Mouse (Mus musculus): ENCODE measurements around the gene Rfx7. TPM values are rescaled to one million over a fixed set of nuclear protein-coding genes. Genes with fewer than 3 reads are reported as not detected.

Gene Rfx7
- total RNA-seq, 2 experiments from 2014 or later: 18.9 to 19.2 TPM

- H3K4me3 ChIP-seq: no peak overlapping the region
- no peak for DNase-seq
- TF ChIP-seq CTCF (IDR thresholded peaks at IDR 0.05): no peak
- H3K27ac ChIP-seq: no peak overlapping the region
- intact Hi-C loops (cut with DNase I): no loop called here
Measured at GRCm38 (mm10) chr9:72520849-72521248, 11.2 kb upstream of the Rfx7 start.

DNA sequence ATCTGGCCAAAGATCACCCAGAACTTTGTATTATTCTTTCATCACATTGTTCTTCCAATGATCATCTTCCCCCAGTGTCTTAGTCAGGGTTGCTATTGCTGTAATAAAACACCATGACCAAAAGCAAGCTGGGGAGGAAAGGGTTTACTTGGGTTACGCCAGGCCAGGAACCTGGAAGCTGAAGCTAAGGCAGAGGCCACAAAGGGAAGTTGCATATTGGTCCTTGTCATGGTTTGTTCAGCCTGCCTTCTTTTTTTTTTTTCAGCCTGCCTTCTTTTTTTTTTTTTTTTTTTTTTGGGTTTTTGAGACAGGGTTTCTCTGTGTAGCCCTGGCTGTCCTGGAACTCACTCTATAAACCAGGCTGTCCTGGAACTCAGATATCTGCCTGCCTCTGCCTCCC is 5.9 kb upstream of the Rfx7 start:
- no peak for DNase-seq
- TF ChIP-seq CTCF (IDR thresholded peaks at IDR 0.05): no peak
- intact Hi-C loops (cut with DNase I): no loop called here
- H3K27ac ChIP-seq: no peak overlapping the region
- no peak overlapping the region for H3K4me3 ChIP-seq

DNA sequence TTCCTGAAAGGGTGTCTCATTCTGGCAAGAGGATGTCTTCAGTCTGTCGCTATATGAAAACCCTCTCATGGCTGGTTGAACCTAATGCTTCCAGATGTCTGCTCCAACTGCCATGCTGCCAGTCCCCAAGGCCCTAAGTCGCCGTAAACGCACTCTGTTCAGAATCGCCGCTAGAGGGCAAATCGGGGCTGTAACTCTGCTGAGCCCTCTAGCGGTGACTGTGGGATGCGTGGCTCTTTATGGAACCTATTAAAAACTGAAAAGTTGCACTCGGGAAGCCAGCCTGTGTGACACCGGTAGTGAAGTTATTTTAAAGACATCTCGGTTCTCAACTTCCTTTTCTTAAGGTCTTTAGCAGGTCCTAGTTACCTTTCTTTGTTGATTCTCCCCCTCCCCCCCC is 1.8 kb upstream of the Rfx7 start:
- Histone ChIP-seq H3K4me3 (peak overlapping the region; percentile 97), H3K27ac (peak overlapping the region; percentile 97)
- intact Hi-C loops (cut with DNase I): loop anchor here (5.0 to 10.0 kb wide), 3 partner anchors 73 to 145 kb away; no protein-coding TSS in a partner anchor
- TF ChIP-seq CTCF (IDR thresholded peaks at IDR 0.05): no peak; the same call in none of the 2 replicates
- peak; percentile 89 for DNase-seq

- no peak for TF ChIP-seq CTCF (IDR thresholded peaks at IDR 0.05)
- peak overlapping the region; percentile 97 for H3K27ac ChIP-seq
- DNase-seq: peak; percentile 83
- intact Hi-C loops (cut with DNase I): loop anchor here (5.0 to 10.0 kb wide), 3 partner anchors 74 to 144 kb away; no protein-coding TSS in a partner anchor
- H3K4me3 ChIP-seq: peak overlapping the region; percentile 97
Measured at GRCm38 (mm10) chr9:72530824-72531223, 1.2 kb upstream of the Rfx7 start.

- Histone ChIP-seq H3K27ac (peak overlapping the region; percentile 97), H3K4me3 (peak overlapping the region; percentile 97)
- TF ChIP-seq CTCF (IDR thresholded peaks at IDR 0.05): no peak; the same call in 1 of the 2 replicates
- DNase-seq: peak; percentile 84
- intact Hi-C loops (cut with DNase I): loop anchor here (5.0 to 10.0 kb wide), 3 partner anchors 74 to 143 kb away; no protein-coding TSS in a partner anchor
Measured at GRCm38 (mm10) chr9:72531291-72531995, 597 bp upstream of the Rfx7 start.

DNA sequence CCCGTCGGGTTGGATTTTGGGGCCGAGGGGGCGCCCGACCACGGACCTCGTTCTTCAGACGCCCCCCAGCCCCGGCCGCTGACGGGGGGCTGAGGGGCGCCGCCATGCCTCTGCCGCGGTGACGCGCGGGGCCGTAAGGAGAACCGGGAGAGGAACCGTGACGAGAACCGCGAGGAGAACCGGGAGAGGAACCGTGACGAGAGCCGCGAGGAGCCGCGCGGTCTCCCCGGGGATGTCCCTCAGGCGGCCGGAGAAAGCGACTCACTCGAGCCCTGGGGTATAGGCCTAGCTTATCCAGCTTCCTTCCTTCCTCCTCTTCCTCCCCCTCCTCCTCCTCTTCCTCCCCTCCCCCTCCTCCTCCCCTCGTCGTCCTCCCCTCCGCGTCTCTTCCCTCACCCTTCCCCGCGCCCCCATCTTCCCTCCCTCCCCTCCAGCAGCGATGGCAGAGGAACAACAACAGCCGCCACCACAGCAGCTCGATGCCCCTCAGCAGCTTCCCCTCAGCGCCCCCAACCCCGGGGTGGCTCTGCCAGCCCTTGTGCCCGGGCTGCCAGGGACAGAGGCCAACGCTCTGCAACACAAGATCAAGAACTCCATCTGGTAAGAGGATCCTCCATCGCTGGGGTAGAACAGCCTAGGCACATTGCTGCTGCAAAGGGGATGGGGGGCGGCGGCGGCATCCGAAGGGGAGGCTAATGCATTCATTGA is 495 bp downstream of the Rfx7 start:
- intact Hi-C loops (cut with DNase I): loop anchor here (5.0 to 10.0 kb wide), 3 partner anchors 75 to 142 kb away; no protein-coding TSS in a partner anchor
- peak overlapping the region; percentile 98 for H3K27ac ChIP-seq
- peak overlapping the region; percentile 97 for H3K4me3 ChIP-seq
- no peak for TF ChIP-seq CTCF (IDR thresholded peaks at IDR 0.05)
- DNase-seq: peak; percentile 79

GRCm38 (mm10) chr9:72533089-72533415 is 1.0 kb downstream of the Rfx7 start:
- peak overlapping the region; percentile 97 for H3K4me3 ChIP-seq
- intact Hi-C loops (cut with DNase I): loop anchor here (5.0 to 10.0 kb wide), 3 partner anchors 74 to 142 kb away; no protein-coding TSS in a partner anchor
- DNase-seq: no peak
- peak overlapping the region; percentile 98 for H3K27ac ChIP-seq
- no peak for TF ChIP-seq CTCF (IDR thresholded peaks at IDR 0.05)

DNA sequence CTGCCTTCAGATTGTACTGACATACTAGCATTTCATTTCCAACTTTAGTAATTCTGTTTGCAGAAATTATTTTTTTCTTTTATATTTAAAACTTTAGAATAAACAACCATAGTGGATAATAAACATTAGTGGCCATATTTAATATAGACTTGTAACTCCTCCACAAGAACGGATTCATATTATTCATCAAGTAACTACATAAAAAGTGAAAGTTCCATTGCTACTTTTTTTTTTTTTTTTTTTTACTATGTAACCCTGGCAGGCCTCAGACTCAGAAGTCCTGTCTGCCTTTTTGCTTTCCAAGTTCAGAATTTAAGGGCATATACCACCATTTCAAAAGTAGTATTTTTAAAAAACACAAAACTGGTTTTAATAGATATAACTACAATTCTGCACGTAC is 2.9 kb downstream of the Rfx7 start:
- no peak for TF ChIP-seq CTCF (IDR thresholded peaks at IDR 0.05)
- intact Hi-C loops (cut with DNase I): loop anchor here (5.0 to 10.0 kb wide), 3 partner anchors 72 to 140 kb away; no protein-coding TSS in a partner anchor

GRCm38 (mm10) chr9:72535394-72535793 is 3.4 kb downstream of the Rfx7 start:
- DNase-seq: no peak
- TF ChIP-seq CTCF (IDR thresholded peaks at IDR 0.05): no peak
- peak overlapping the region; percentile 55 for H3K27ac ChIP-seq
- intact Hi-C loops (cut with DNase I): loop anchor here (10.0 kb wide), 1 partner anchor 139 kb away; no protein-coding TSS in a partner anchor
- H3K4me3 ChIP-seq: peak overlapping the region; percentile 97

More for the DNA sequence above, 2.9 kb downstream of the Rfx7 start:
- H3K4me3 ChIP-seq: peak overlapping the region; percentile 97
- DNase-seq: no peak
- H3K27ac ChIP-seq: peak overlapping the region; percentile 98

DNA sequence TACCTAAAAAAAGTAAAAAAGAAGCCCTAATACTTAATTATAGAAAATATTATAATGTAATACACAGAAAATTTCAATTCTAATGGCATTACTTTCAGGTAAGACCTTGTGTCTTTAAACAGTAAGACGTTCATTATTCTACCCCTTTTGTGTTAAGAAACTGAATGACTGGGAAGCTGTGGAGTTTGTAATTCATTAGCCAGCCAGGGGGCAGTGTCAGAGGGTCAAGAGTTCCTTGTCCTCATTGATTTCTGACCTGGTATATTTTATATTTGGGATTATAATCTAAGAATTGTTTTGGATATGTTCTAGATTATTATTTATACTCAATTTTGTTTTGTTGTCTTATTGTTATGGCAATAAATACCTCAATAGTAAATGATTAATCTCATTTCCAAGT is 5.0 kb downstream of the Rfx7 start:
- TF ChIP-seq CTCF (IDR thresholded peaks at IDR 0.05): peak; percentile 26; the same call in 1 of the 2 replicates
- Histone ChIP-seq H3K4me3 (no peak overlapping the region), H3K27ac (no peak overlapping the region)
- intact Hi-C loops (cut with DNase I): loop anchor here (10.0 kb wide), 1 partner anchor 138 kb away; no protein-coding TSS in a partner anchor
- DNase-seq: no peak

- TF ChIP-seq CTCF (IDR thresholded peaks at IDR 0.05): no peak
- intact Hi-C loops (cut with DNase I): no loop called here
- Histone ChIP-seq H3K27ac (no peak overlapping the region), H3K4me3 (no peak overlapping the region)
- DNase-seq: no peak
Measured at GRCm38 (mm10) chr9:72543590-72543989, 11.6 kb downstream of the Rfx7 start.

GRCm38 (mm10) chr9:72558780-72559179 is 26.7 kb downstream of the Rfx7 start:
- H3K4me3 ChIP-seq: no peak overlapping the region
- TF ChIP-seq CTCF (IDR thresholded peaks at IDR 0.05): no peak
- intact Hi-C loops (cut with DNase I): no loop called here
- no peak overlapping the region for H3K27ac ChIP-seq
- no peak for DNase-seq

DNA sequence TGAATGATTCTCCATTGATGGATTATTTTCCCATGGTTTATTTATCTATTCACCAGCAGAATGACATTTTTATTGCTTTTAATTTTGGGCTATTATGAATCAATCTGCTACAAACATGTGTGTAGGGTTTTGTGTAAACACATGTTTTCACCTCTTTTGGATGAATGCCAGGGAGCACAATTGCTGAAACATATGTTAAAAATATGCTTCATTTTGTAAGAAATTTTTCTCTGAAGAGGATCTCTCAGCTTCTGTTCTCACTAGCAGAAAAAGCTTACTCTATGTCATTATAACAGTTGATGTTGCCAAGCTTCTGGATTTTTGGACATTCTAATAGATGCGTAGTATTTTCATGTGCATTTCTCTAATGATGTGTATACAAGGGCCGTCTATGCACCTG is 28.3 kb downstream of the Rfx7 start:
- intact Hi-C loops (cut with DNase I): no loop called here
- H3K4me3 ChIP-seq: no peak overlapping the region
- no peak for DNase-seq
- no peak for TF ChIP-seq CTCF (IDR thresholded peaks at IDR 0.05)
- H3K27ac ChIP-seq: no peak overlapping the region

Data from gastrocnemius, adult 2 months (tissue).